Mouse (Mus musculus): ENCODE data around the gene Tmc8. TPM values are rescaled to one million over a fixed set of nuclear protein-coding genes. Genes with fewer than 3 reads are reported as not detected.

Tmc8 gene
- polyA plus RNA-seq, 1 experiment from 2014 or later = 1.4 TPM

Other genes starting within 250 kb of the Tmc8 start
- gene Tnrc6c, start 127.8 kb upstream of the Tmc8 start, polyA plus RNA-seq (2015; fragmentation: Nextera tagmentation; extraction: Ambion mirVana) = 30.3 and 31.7 TPM in 2 replicates
- gene Tmc6, start 122 bp downstream of the Tmc8 start, polyA plus RNA-seq (2015; fragmentation: Nextera tagmentation; extraction: Ambion mirVana) = 3.9 and 4.1 TPM in 2 replicates
- not detected in 2 replicates for gene 6030468B19Rik, start 15.6 kb downstream of the Tmc8 start, polyA plus RNA-seq (2015; fragmentation: Nextera tagmentation; extraction: Ambion mirVana)
- gene Gm20708, start 27.6 kb downstream of the Tmc8 start, polyA plus RNA-seq (2015; fragmentation: Nextera tagmentation; extraction: Ambion mirVana) = 0.55 and 0.70 TPM in 2 replicates
- gene Syngr2, start 27.6 kb downstream of the Tmc8 start, polyA plus RNA-seq (2015; fragmentation: Nextera tagmentation; extraction: Ambion mirVana) = 14.3 and 15.0 TPM in 2 replicates
- gene Afmid, start 43.8 kb downstream of the Tmc8 start, polyA plus RNA-seq (2015; fragmentation: Nextera tagmentation; extraction: Ambion mirVana) = 4.1 and 4.3 TPM in 2 replicates
- 34.5 and 36.2 TPM in 2 replicates for gene Tk1, start 44.0 kb downstream of the Tmc8 start, polyA plus RNA-seq (2015; fragmentation: Nextera tagmentation; extraction: Ambion mirVana)
- 99.1 and 105 TPM in 2 replicates for gene Birc5, start 67.2 kb downstream of the Tmc8 start, polyA plus RNA-seq (2015; fragmentation: Nextera tagmentation; extraction: Ambion mirVana)
- gene Tmem235, start 78.7 kb downstream of the Tmc8 start, polyA plus RNA-seq (2015; fragmentation: Nextera tagmentation; extraction: Ambion mirVana) = not detected in 2 replicates
- 2.6 and 3.0 TPM in 2 replicates for gene Tha1, start 91.4 kb downstream of the Tmc8 start, polyA plus RNA-seq (2015; fragmentation: Nextera tagmentation; extraction: Ambion mirVana)
- gene Socs3, start 188.0 kb downstream of the Tmc8 start, polyA plus RNA-seq (2015; fragmentation: Nextera tagmentation; extraction: Ambion mirVana) = 8.3 and 9.3 TPM in 2 replicates
- 46.0 and 50.8 TPM in 2 replicates for gene Pgs1, start 204.2 kb downstream of the Tmc8 start, polyA plus RNA-seq (2015; fragmentation: Nextera tagmentation; extraction: Ambion mirVana)

All from midbrain, embryonic 13.5 days (tissue).